Mouse (Mus musculus) adrenal gland, postnatal 4 days (tissue): ENCODE results near the gene Parp1. TPM values are rescaled to one million over a fixed set of nuclear protein-coding genes. Genes with fewer than 3 reads are reported as not detected.

Experiments used
- DNase-seq, 2 experiments: peaks; one replicate each; pipeline ENCODE4 v3.0.0; 2021 to 2022; ENCODE audit warnings: low spot score in 2 of 2, mixed read lengths in 2 of 2
- long read RNA-seq, 2 experiments: library from polyadenylated mRNA; stranded (forward); transcript quantifications; one replicate each; pipeline ENCODE4 v2.0.0; 2021
- total RNA-seq, 2 experiments: library from RNA; stranded (reverse); gene quantifications; 2 replicates each; pipeline ENCODE4 v1.2.3; 2021

Parp1 gene
- 100 to 1,000 TPM; 120 to 131 TPM for total RNA-seq
- long read RNA-seq, experiment 1, transcript Parp1-201 (23 exons, 3,873 nt) = major isoform, 16 of 30 reads
- long read RNA-seq, experiment 1, partial matches to known transcripts = 7 of 30 reads
- long read RNA-seq, experiment 1, other reads (novel, unspliced or antisense) = 7 of 30 reads
- long read RNA-seq, experiment 2, transcript Parp1-201 (23 exons, 3,873 nt) = major isoform, 35 of 82 reads
- long read RNA-seq, experiment 2, partial matches to known transcripts = 35 of 82 reads
- long read RNA-seq, experiment 2, other reads (novel, unspliced or antisense) = 12 of 82 reads

DNA sequence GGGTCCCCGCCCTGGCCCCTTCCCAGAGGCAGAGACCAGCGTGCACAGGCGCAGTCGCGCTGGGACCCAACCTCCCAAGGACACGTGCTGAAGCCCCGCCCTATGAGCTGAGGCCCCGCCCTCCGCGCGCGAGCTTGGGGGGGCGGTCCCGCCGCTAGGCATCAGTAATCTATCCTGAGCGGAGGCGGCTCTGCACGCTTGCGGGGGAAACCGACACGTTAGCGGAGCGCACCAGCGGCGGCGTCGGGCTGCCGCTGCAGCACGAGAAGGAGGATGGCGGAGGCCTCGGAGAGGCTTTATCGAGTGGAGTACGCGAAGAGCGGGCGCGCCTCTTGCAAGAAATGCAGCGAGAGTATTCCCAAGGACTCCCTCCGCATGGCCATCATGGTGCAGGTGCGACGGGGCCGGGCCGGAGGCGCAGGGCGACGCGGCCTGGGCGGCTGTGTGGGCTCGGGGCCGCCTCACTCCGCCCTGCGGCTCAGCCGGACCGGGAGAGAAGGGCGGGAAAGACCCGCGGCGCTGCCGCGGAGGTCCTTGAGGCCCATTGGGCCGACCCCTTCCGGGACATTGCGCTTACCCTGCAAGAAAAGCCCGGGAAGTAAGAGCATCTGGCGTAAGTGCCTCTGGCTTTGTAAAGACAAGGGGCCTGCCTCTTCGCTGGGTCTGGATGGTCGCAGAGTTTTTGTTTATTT lies at the start of gene Parp1:
Parp1 (plus strand) TSS at position 164 of the 692 bp plus-strand sequence.
- DNase-seq = peak; percentile 90 to 94

- no peak for DNase-seq
Measured at GRCm38 (mm10) chr1:180519520-180519919, 49.2 kb upstream of the Parp1 start.

- no peak for DNase-seq
Measured at GRCm38 (mm10) chr1:180520190-180520589, 48.5 kb upstream of the Parp1 start.

DNA sequence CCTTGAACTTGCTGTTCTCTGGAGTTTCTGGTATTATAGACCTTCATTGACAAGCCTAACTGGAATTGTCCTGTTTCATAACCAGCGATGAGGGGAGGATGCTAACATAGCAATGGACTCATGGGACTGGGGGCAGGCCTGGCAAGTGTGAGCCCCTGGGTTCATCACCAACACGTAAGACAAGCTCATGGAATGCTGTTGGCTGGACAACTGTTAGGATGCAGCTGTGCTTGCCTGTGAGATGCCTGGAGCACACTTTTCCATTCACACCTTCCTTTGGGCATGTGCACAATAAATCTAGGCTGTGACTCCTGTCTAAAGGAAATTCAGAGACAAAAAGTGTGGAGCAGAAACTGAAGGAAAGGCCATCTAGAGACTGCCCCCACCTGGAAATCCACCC lies 45.4 kb upstream of the Parp1 start:
- DNase-seq = no peak

- no peak for DNase-seq
Measured at GRCm38 (mm10) chr1:180525301-180525700, 43.4 kb upstream of the Parp1 start.

- no peak for DNase-seq
Measured at GRCm38 (mm10) chr1:180529847-180530246, 38.9 kb upstream of the Parp1 start.

- DNase-seq = no peak
Measured at GRCm38 (mm10) chr1:180530457-180531263, 38.1 kb upstream of the Parp1 start.

- DNase-seq = no peak
Measured at GRCm38 (mm10) chr1:180532671-180533070, 36.1 kb upstream of the Parp1 start.

GRCm38 (mm10) chr1:180536719-180537118 lies 32.0 kb upstream of the Parp1 start:
- no peak for DNase-seq

- DNase-seq = no peak
Measured at GRCm38 (mm10) chr1:180541251-180541650, 27.5 kb upstream of the Parp1 start.

GRCm38 (mm10) chr1:180541883-180542711 lies 26.6 kb upstream of the Parp1 start:
- no peak for DNase-seq

DNA sequence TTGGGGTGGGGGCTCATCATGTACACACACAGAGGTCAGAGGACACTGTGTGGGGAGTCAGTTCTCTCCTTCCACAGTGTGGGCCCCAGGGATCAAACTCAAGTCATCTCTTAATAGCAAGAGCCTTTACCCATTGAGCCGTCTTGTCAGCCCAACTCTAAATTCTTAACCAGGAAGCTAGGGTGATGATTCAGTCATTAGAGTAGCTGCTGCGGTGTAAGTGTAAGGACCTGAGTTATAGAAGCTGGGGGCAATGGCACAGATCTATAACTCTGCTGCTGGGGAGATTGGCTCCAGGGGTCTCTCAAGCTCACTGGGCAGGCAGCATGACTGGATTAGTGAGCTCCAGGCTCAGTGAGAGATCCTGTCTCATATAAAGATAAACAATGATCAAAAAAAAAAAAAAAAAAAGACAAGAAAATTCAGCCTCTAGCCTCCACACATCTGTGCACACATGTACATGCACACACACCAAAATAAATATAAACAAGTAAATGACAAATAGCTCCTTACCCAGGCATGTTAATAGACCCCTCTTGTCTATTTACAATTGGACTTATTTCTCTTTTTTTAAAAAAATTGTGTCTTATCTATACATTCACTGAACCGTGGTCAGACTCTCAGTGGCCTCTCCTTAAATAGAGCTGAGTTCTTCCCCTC lies 25.9 kb upstream of the Parp1 start:
- no peak for DNase-seq

GRCm38 (mm10) chr1:180545918-180546545 lies 22.7 kb upstream of the Parp1 start:
- DNase-seq = no peak

DNA sequence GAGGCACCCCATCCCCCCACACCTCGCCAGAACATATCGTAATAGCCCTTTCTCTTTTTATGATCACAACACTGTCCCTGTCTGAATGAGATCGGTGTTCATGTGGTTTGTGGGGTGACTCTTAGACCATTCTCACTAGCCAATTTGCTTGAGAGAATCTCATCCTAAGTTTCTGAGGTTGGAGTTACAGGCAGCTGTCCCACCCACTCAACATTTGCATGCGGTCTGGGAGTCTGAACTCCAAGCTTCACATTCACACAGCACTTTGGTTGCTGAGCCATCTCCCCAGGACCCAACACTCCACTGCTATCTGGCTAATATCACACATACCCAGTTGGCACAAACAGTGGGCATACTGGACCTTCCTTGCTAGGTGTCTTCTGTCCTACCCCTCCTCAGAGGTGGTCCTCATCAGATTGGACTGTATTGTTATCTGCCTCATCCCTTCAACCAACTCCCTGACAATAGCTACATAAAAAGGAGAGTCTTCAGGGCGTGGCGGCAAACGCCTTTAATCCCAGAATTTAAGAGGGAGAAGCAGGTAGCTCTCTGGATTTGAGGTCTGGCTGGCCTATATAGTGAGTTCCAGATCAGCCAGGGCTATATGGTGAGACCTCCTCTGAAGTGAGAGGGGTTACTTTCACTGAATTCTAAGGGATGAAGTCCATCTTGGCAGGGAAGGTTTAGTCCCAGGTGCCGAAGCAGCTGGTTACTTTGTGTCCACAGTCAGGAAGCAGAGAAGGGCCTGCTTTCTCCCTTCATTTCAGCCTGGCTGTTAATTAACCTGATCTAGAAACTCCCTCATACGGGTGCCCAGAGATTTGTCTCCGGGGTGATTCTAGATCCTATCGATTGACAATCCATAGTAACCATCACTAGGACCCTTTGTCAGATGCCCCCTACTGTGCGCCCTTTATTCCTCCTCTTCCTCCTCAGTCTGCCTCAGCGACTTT lies 21.6 kb upstream of the Parp1 start:
- DNase-seq = no peak

DNA sequence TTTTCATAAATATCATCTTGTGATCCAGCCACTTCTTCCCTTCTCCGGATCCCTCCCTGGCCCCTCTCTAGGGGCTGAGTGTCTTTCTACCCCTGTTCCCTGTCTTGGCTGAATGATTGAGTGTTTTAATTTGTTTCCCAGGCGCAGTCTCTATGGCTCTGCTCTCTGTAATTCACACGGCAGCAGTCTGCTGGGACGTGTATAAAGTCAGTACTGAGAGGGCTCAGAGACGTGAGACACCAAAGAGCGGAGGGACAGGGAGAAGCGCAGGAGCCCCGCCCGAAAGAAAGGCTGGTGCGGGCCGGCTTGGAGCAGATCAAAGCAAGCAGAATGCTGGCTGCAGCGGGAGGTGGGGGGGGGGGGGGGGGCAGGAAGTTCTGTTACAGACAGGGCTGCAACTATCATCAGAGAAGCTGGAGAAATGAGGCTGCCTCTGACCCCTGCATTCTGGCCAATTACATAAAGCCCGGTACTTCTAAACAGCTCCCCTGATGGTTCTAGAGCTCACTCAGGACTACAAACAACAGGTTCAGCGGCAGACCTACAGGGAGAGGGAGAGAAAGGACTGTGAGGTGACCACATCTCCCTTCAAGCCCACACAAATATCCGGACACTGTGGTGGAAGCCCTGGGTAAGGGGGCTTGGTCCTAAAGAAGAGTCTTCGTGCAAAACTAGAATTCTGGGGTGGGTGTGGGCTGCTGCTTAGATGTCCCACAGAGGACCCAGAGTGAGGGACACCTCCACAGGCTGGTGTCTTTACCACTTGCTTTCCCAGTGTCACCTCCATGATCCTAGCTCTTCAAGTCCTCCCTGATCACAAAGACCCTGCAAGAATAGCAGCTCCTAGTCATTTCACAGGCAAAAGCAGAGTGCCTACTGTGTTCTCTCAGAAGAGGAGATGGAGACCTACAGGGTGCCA lies 20.7 kb upstream of the Parp1 start:
- no peak for DNase-seq

- no peak for DNase-seq
Measured at GRCm38 (mm10) chr1:180549539-180550308, 19.0 kb upstream of the Parp1 start.

DNA sequence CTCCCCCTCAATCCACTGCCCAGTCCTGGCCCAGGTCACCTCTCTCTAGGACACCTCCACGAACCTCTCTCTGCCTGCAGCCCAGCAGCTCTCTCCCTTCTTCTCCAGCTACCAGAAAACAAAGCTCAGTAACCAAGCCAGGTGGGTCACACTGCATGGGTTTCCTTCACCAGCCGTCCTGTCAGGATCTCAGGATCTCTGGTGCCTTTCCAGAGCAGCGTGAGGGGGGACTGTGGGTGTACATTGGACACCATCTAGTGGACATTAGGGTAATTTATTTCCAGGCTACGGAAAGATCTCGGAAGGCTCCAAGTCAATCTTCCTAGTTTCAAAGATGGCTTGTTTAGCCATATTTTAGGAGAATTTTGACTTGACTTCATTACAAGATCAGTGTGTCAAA lies 18.0 kb upstream of the Parp1 start:
- no peak for DNase-seq
